Mouse (Mus musculus) lung, postnatal 10 days (tissue): ENCODE measurements at regions not wholly inside any gene's neighbourhood (a gene's known extent, or its start where the extent isn't known, plus 50 kb on each side); places are given as distances from the start of the nearest gene placed in this dataset.
"Not testable (repeated sequence)": the region's sequence is repeated elsewhere in the genome, so short reads cannot be mapped to it uniquely, and the experiment has no call there.

Source experiments
- DNase-seq: peaks from one replicate; pipeline ENCODE4 v3.0.0; 2021

- DNase-seq: no peak
Measured at GRCm38 (mm10) chr3:21891819-21892480, 184.5 kb upstream of the Tbl1xr1 start.

GRCm38 (mm10) chr3:21892864-21893404 lies 183.5 kb upstream of the Tbl1xr1 start:
- DNase-seq: no peak

- peak; percentile 7 for DNase-seq
Measured at GRCm38 (mm10) chr3:21895551-21895950, 180.9 kb upstream of the Tbl1xr1 start.

GRCm38 (mm10) chr3:21898241-21898640 lies 178.2 kb upstream of the Tbl1xr1 start:
- DNase-seq: no peak

GRCm38 (mm10) chr3:21905384-21906073 lies 170.9 kb upstream of the Tbl1xr1 start:
- DNase-seq: peak; percentile 14

- DNase-seq: no peak
Measured at GRCm38 (mm10) chr3:21908828-21909227, 167.6 kb upstream of the Tbl1xr1 start.

- DNase-seq: no peak
Measured at GRCm38 (mm10) chr3:21910080-21910479, 166.4 kb upstream of the Tbl1xr1 start.

GRCm38 (mm10) chr3:21911071-21911470 lies 165.4 kb upstream of the Tbl1xr1 start:
- DNase-seq: no peak

GRCm38 (mm10) chr3:21917228-21917910 lies 159.1 kb upstream of the Tbl1xr1 start:
- no peak for DNase-seq

- no peak for DNase-seq
Measured at GRCm38 (mm10) chr3:21918431-21918830, 158.0 kb upstream of the Tbl1xr1 start.

GRCm38 (mm10) chr3:21919931-21920330 lies 156.5 kb upstream of the Tbl1xr1 start:
- no peak for DNase-seq

- DNase-seq: no peak
Measured at GRCm38 (mm10) chr3:21931951-21932350, 144.5 kb upstream of the Tbl1xr1 start.

- not testable (repeated sequence) for DNase-seq
Measured at GRCm38 (mm10) chr3:21932696-21933095, 143.8 kb upstream of the Tbl1xr1 start.

- DNase-seq: peak; percentile 37
Measured at GRCm38 (mm10) chr3:21934731-21935271, 141.7 kb upstream of the Tbl1xr1 start.

GRCm38 (mm10) chr3:21935571-21936261 lies 140.7 kb upstream of the Tbl1xr1 start:
- DNase-seq: peak; percentile 97

GRCm38 (mm10) chr3:21936262-21936603 lies 140.2 kb upstream of the Tbl1xr1 start:
- DNase-seq: no peak

- DNase-seq: peak; percentile 23
Measured at GRCm38 (mm10) chr3:21936616-21937015, 139.8 kb upstream of the Tbl1xr1 start.

- DNase-seq: no peak
Measured at GRCm38 (mm10) chr3:21937281-21938035, 139.0 kb upstream of the Tbl1xr1 start.

GRCm38 (mm10) chr3:21938071-21938848 lies 138.2 kb upstream of the Tbl1xr1 start:
- DNase-seq: no peak

GRCm38 (mm10) chr3:21939738-21940137 lies 136.7 kb upstream of the Tbl1xr1 start:
- no peak for DNase-seq

- DNase-seq: no peak
Measured at GRCm38 (mm10) chr3:21941596-21941995, 134.9 kb upstream of the Tbl1xr1 start.
